Mouse (Mus musculus) forebrain, postnatal 0 days (tissue): ENCODE measurements around the gene Stpg3. TPM values are rescaled to one million over a fixed set of nuclear protein-coding genes. Genes with fewer than 3 reads are reported as not detected.

Experiments used
- ATAC-seq: fragments of 200-750 bp; cut with Nextera tagmentation; 2 replicates; pipeline ENCODE4 v1.8.0; 2017; ENCODE audit warnings: mild to moderate bottlenecking, moderate library complexity
- DNase-seq: peaks from one replicate; pipeline ENCODE4 v3.0.0-alpha.2; 2015
- H3K27ac ChIP-seq: fragments of 300-500 bp; sonication (generic); 2 replicates; pipeline ENCODE4 v1.5.1; 2014; ENCODE audit warnings: low read depth, mild to moderate bottlenecking, antibody characterized with exemption, low read length, moderate library complexity, mixed read lengths
- H3K27me3 ChIP-seq: fragments of 300-500 bp; sonication (generic); 2 replicates; pipeline ENCODE4 v1.6.1; 2014; ENCODE audit warnings: mild to moderate bottlenecking, low read length, mixed read lengths; ENCODE audit not compliant: insufficient read depth
- H3K36me3 ChIP-seq: fragments of 300-500 bp; sonication (generic); 2 replicates; pipeline ENCODE4 v1.6.1; 2014; ENCODE audit warnings: mild to moderate bottlenecking, moderate library complexity; ENCODE audit not compliant: insufficient read depth
- H3K4me1 ChIP-seq: fragments of 300-500 bp; sonication (generic); 2 replicates; pipeline ENCODE4 v1.6.1; 2014; ENCODE audit warnings: antibody characterized with exemption; ENCODE audit not compliant: insufficient read depth
- H3K4me2 ChIP-seq: fragments of 300-500 bp; sonication (generic); 2 replicates; pipeline ENCODE4 v1.6.1; 2014; ENCODE audit warnings: low read depth, mild to moderate bottlenecking, moderate library complexity
- H3K4me3 ChIP-seq: fragments of 300-500 bp; sonication (generic); 2 replicates; pipeline ENCODE4 v1.5.1; 2014; ENCODE audit warnings: low read depth, low read length, mixed read lengths
- H3K9ac ChIP-seq: fragments of 300-500 bp; sonication (generic); 2 replicates; pipeline ENCODE4 v1.6.1; 2014; ENCODE audit warnings: mild to moderate bottlenecking
- H3K9me3 ChIP-seq: fragments of 300-500 bp; sonication (generic); 2 replicates; pipeline ENCODE4 v1.6.1; 2016; ENCODE audit warnings: low read length
- CTCF ChIP-seq: sonication (generic); IDR thresholded peaks from 2 replicates; pipeline ENCODE4 v1.5.1; 2016; ENCODE audit warnings: antibody characterized with exemption, control low read depth, low read depth
- WGBS: fragments of 180-500 bp; shearing (Covaris S2); extraction: QIAGEN DNeasy Blood & Tissue Kit; methylation state at CpG from one replicate; pipeline ENCODE4 v1.1.7; 2014; 5-methylcytosine and 5-hydroxymethylcytosine counted together
- polyA plus RNA-seq: library from polyadenylated mRNA; unstranded; fragments of >200 nt; fragmentation: Nextera tagmentation; extraction: Ambion mirVana; gene quantifications from 2 replicates; pipeline ENCODE4 v1.2.1, GENCODE M21; 2015
- total RNA-seq: library from RNA; depleted of rRNA; stranded (reverse); fragments of >200 nt; gene quantifications from 2 replicates; pipeline ENCODE4 v1.2.3, GENCODE M21; 2014

Stpg3 gene
- total and polyA plus RNA-seq, 2 experiments from 2014 or later, result not detected

- peak overlapping the region; percentile 78 for H3K27ac ChIP-seq
- peak overlapping the region; percentile 35; the same call in 1 of the 2 replicates for H3K4me2 ChIP-seq
- H3K4me1 ChIP-seq, result peaks cover 11% of the 10 kb centered on the region; the same call in 1 of the 2 replicates
Measured at GRCm38 (mm10) chr2:25228995-25229530, 14.6 kb upstream of the Stpg3 start.

GRCm38 (mm10) chr2:25228431-25228889 lies 14.0 kb upstream of the Stpg3 start:
- Histone ChIP-seq H3K27ac (peak overlapping the region; percentile 78), H3K9me3 (no peaks in the 10 kb centered on the region), H3K36me3 (no peaks in the 10 kb centered on the region), H3K9ac (0 out of 2 replicates have a peak overlapping the region, but pooled peaks have one; percentile 26), H3K27me3 (no peaks in the 10 kb centered on the region), H3K4me1 (peaks cover 15% of the 10 kb centered on the region; the same call in 1 of the 2 replicates), H3K4me3 (peak overlapping the region; percentile 11; the same call in 1 of the 2 replicates), H3K4me2 (peak overlapping the region; percentile 35)
- peak; percentile 25 for ATAC-seq
- peak; percentile 86 for DNase-seq
- peak; percentile 72 for TF ChIP-seq CTCF
- WGBS, result 1% methylated on average over 7 of the region's 7 CpGs

More at GRCm38 (mm10) chr2:25228995-25229530, 14.6 kb upstream of the Stpg3 start:
- no peak overlapping the region for H3K4me3 ChIP-seq
- no peak for TF ChIP-seq CTCF
- H3K27me3 ChIP-seq, result no peaks in the 10 kb centered on the region; the same call in 1 of the 2 replicates
- H3K36me3 ChIP-seq, result no peaks in the 10 kb centered on the region
- WGBS, result 69% methylated on average over 6 of the region's 6 CpGs
- no peaks in the 10 kb centered on the region for H3K9me3 ChIP-seq
- ATAC-seq, result no peak
- H3K9ac ChIP-seq, result no peak overlapping the region; the same call in 1 of the 2 replicates
- no peak for DNase-seq

GRCm38 (mm10) chr2:25227406-25227805 lies 13.0 kb upstream of the Stpg3 start:
- Histone ChIP-seq H3K9ac (no peak overlapping the region), H3K4me3 (no peak overlapping the region), H3K4me1 (peaks cover 18% of the 10 kb centered on the region; the same call in 1 of the 2 replicates), H3K4me2 (no peak overlapping the region), H3K9me3 (no peaks in the 10 kb centered on the region), H3K36me3 (no peaks in the 10 kb centered on the region), H3K27me3 (no peaks in the 10 kb centered on the region), H3K27ac (no peak overlapping the region)
- ATAC-seq, result no peak
- no peak for DNase-seq
- no peak for TF ChIP-seq CTCF
- 91% methylated on average over 4 of the region's 4 CpGs for WGBS

- Histone ChIP-seq H3K4me1 (peaks cover 18% of the 10 kb centered on the region; the same call in 1 of the 2 replicates), H3K9ac (no peak overlapping the region), H3K27me3 (no peaks in the 10 kb centered on the region), H3K36me3 (no peaks in the 10 kb centered on the region), H3K27ac (no peak overlapping the region; the same call in 1 of the 2 replicates), H3K4me2 (no peak overlapping the region), H3K9me3 (no peaks in the 10 kb centered on the region), H3K4me3 (no peak overlapping the region)
- ATAC-seq (no peak), DNase-seq (no peak)
- 83% methylated on average over 5 of the region's 5 CpGs for WGBS
- no peak for TF ChIP-seq CTCF
Measured at GRCm38 (mm10) chr2:25226864-25227263, 12.4 kb upstream of the Stpg3 start.

GRCm38 (mm10) chr2:25225811-25226379 lies 11.5 kb upstream of the Stpg3 start:
- Histone ChIP-seq H3K4me1 (peaks cover 18% of the 10 kb centered on the region; the same call in 1 of the 2 replicates), H3K36me3 (no peaks in the 10 kb centered on the region), H3K27ac (peak overlapping the region; percentile 96), H3K9me3 (no peaks in the 10 kb centered on the region), H3K27me3 (no peaks in the 10 kb centered on the region), H3K9ac (no peak overlapping the region), H3K4me3 (no peak overlapping the region), H3K4me2 (peak overlapping the region; percentile 58; the same call in 1 of the 2 replicates)
- no peak for TF ChIP-seq CTCF
- no peak for DNase-seq
- 73% methylated on average over 8 of the region's 8 CpGs for WGBS
- ATAC-seq, result no peak

GRCm38 (mm10) chr2:25224766-25225752 lies 10.6 kb upstream of the Stpg3 start:
- ATAC-seq, result peak; percentile 96
- Histone ChIP-seq H3K4me1 (peaks cover 18% of the 10 kb centered on the region; the same call in 1 of the 2 replicates), H3K9ac (peak overlapping the region; percentile 63), H3K4me3 (peak overlapping the region; percentile 88), H3K27ac (peak overlapping the region; percentile 96), H3K4me2 (peak overlapping the region; percentile 58), H3K36me3 (no peaks in the 10 kb centered on the region), H3K27me3 (no peaks in the 10 kb centered on the region), H3K9me3 (no peaks in the 10 kb centered on the region)
- 2% methylated on average over 41 of the region's 41 CpGs for WGBS
- 0 out of 2 replicates have a peak, but pooled peaks have one; percentile 11 for TF ChIP-seq CTCF
- DNase-seq, result peak; percentile 100
